Mouse (Mus musculus) heart, embryonic 14.5 days (tissue): ENCODE data around the gene Ankrd52. TPM values are rescaled to one million over a fixed set of nuclear protein-coding genes. Genes with fewer than 3 reads are reported as not detected.

ENCODE experiments used
- ATAC-seq: fragments of 200-750 bp; cut with Nextera tagmentation; 2 replicates; pipeline ENCODE4 v1.8.0; 2017; ENCODE audit warnings: low read depth, moderate TSS enrichment; ENCODE audit not compliant: insufficient number of reproducible peaks, insufficient read depth, low FRiP score
- H3K27ac ChIP-seq, 2 experiments: fragments of 200-500 bp in 1 of 2; fragments of 300-500 bp in 1 of 2; sonication (generic) in 1 of 2; replicated peaks in 1 of 2; 2 replicates each; pipeline ENCODE4 v1.5.1; 2012 to 2014; ENCODE audit warnings: low read depth in 2 of 2, low read length in 2 of 2, control low read depth in 1 of 2, mild to moderate bottlenecking in 1 of 2, mixed read lengths in 1 of 2; ENCODE audit not compliant: control insufficient read depth in 1 of 2, insufficient read depth in 1 of 2
- H3K27me3 ChIP-seq: fragments of 300-500 bp; sonication (generic); 2 replicates; pipeline ENCODE4 v1.6.1; 2014; ENCODE audit warnings: mild to moderate bottlenecking, low read length, control low read depth; ENCODE audit not compliant: control insufficient read depth, insufficient read depth
- H3K36me3 ChIP-seq: fragments of 300-500 bp; sonication (generic); 2 replicates; pipeline ENCODE4 v1.6.1; 2014; ENCODE audit warnings: mild to moderate bottlenecking, control low read depth, low read length, mixed read lengths; ENCODE audit not compliant: control insufficient read depth, insufficient read depth
- H3K4me1 ChIP-seq, 2 experiments: fragments of 200-500 bp in 1 of 2; fragments of 300-500 bp in 1 of 2; sonication (generic) in 1 of 2; 2 replicates each; pipeline ENCODE4 v1.6.1; 2012 to 2014; ENCODE audit warnings: low read length in 2 of 2, control low read depth in 1 of 2, mixed read lengths in 1 of 2; ENCODE audit not compliant: control insufficient read depth in 2 of 2, insufficient read depth in 2 of 2
- H3K4me2 ChIP-seq: fragments of 300-500 bp; sonication (generic); 2 replicates; pipeline ENCODE4 v1.6.1; 2014; ENCODE audit warnings: mild to moderate bottlenecking, low read length
- H3K4me3 ChIP-seq, 2 experiments: fragments of 200-500 bp in 1 of 2; fragments of 300-500 bp in 1 of 2; sonication (generic) in 1 of 2; 2 replicates each; pipeline ENCODE4 v1.5.1; 2012 to 2014; ENCODE audit warnings: low read length in 2 of 2, mild to moderate bottlenecking in 2 of 2, control low read depth in 1 of 2, low read depth in 1 of 2, moderate library complexity in 1 of 2; ENCODE audit not compliant: control insufficient read depth in 1 of 2, insufficient read depth in 1 of 2
- H3K9ac ChIP-seq: fragments of 300-500 bp; sonication (generic); 2 replicates; pipeline ENCODE4 v1.6.1; 2014; ENCODE audit warnings: mild to moderate bottlenecking, low read length
- H3K9me3 ChIP-seq: fragments of 300-500 bp; sonication (generic); 2 replicates; pipeline ENCODE4 v1.6.1; 2016; ENCODE audit warnings: low read length, control low read depth; ENCODE audit not compliant: control insufficient read depth
- WGBS: fragments of 180-500 bp; shearing (Covaris S2); extraction: QIAGEN DNeasy Blood & Tissue Kit; methylation state at CpG from one replicate; pipeline ENCODE4 v1.1.7; 2014; 5-methylcytosine and 5-hydroxymethylcytosine counted together
- polyA plus RNA-seq: library from polyadenylated mRNA; unstranded; fragments of >200 nt; fragmentation: Nextera tagmentation; extraction: Ambion mirVana; gene quantifications from 2 replicates; pipeline ENCODE4 v1.2.1, GENCODE M21; 2014

Gene Ankrd52
- polyA plus RNA-seq, 1 experiment from 2014 or later: 9.9 TPM

DNA sequence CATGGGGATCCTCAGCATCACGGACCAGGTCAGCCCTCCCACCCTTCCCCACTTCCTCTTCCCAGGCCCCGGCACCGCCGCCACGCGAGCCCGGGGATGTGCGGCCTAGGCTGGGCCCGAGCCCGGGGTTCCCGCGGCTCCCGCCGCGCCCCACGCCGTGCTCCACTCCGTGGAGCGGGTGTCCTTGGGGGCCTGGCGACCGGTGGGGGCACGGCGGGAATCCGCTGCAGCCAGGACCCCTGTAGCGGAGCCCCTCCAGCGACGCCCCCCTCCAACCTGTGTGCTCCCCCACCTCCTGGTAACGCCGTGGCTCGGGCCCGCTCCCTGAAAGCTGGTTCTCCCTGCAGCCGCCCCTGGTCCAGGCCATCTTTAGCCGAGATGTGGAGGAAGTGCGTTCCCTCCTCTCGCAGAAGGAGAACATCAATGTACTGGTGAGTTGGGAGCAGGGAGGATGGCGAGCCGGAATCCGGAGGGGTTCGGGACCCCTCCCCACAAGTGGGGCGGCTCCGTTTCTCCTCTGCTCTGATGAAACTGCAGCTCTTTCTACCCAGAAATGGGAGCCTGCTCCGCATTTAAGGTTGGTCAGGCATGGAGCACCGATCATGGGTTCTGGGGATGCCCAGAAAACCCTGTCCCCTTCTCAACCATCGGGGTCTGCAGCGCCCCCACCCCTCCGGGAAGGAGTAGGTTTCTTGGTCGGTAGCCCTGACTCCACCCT lies 466 bp downstream of the Ankrd52 start:
- ATAC-seq: peak; percentile 46
- Histone ChIP-seq H3K36me3 (peaks cover 40% of the 10 kb centered on the region), H3K9ac (peak overlapping the region; percentile 95), H3K27ac (peak overlapping the region; percentile 40 to 93; a peak in 3 of 4 replicates), H3K4me2 (peak overlapping the region; percentile 90), H3K9me3 (no peaks in the 10 kb centered on the region), H3K4me1 (peaks cover 10 to 20% of the 10 kb centered on the region in 2 experiments), H3K4me3 (peak overlapping the region; percentile 58 to 84), H3K27me3 (no peaks in the 10 kb centered on the region)
- under 1% methylated on average over 36 of the region's 47 CpGs for WGBS

GRCm38 (mm10) chr10:128377940-128378448 lies 1.1 kb downstream of the Ankrd52 start:
- peak overlapping the region in 1 of 2 experiments; percentile 93; a peak in 2 of 4 replicates for H3K27ac ChIP-seq
- no peak for ATAC-seq
- no peaks in the 10 kb centered on the region for H3K9me3 ChIP-seq
- peak overlapping the region; percentile 90 for H3K4me2 ChIP-seq
- peaks cover 46% of the 10 kb centered on the region for H3K36me3 ChIP-seq
- peaks cover 9 to 19% of the 10 kb centered on the region in 2 experiments for H3K4me1 ChIP-seq
- 63% methylated on average over 14 of the region's 14 CpGs for WGBS
- H3K9ac ChIP-seq: peak overlapping the region; percentile 95
- H3K4me3 ChIP-seq: peak overlapping the region; percentile 58 to 84
- H3K27me3 ChIP-seq: no peaks in the 10 kb centered on the region

DNA sequence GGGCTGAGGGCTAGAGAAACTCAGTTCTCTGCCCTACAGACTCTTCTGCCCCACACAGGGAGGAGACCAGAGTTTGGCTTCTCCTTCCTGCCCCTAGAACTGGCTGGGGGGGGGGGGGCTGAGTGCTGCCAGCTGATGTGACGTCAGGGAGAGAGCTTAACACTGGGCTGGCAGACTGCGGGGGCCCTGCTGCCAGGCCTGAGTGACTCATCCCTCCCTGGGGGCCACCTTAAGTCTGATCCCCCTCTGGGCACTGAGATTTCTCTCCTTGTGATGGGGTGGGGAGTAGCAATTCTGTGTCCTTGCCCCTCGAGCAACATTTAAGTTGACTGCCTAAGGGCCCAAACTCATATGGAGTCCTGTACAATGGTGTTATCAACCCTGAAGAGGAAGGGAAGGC lies 1.5 kb downstream of the Ankrd52 start:
- Histone ChIP-seq H3K9me3 (no peaks in the 10 kb centered on the region), H3K27me3 (no peaks in the 10 kb centered on the region), H3K4me2 (peak overlapping the region; percentile 90), H3K4me1 (peaks cover 8 to 14% of the 10 kb centered on the region in 2 experiments; a peak in 3 of 4 replicates), H3K27ac (no peak overlapping the region), H3K36me3 (peaks cover 50% of the 10 kb centered on the region), H3K4me3 (no peak overlapping the region), H3K9ac (peak overlapping the region; percentile 95; the same call in 1 of the 2 replicates)
- 69% methylated on average over 3 of the region's 3 CpGs for WGBS
- ATAC-seq: no peak

DNA sequence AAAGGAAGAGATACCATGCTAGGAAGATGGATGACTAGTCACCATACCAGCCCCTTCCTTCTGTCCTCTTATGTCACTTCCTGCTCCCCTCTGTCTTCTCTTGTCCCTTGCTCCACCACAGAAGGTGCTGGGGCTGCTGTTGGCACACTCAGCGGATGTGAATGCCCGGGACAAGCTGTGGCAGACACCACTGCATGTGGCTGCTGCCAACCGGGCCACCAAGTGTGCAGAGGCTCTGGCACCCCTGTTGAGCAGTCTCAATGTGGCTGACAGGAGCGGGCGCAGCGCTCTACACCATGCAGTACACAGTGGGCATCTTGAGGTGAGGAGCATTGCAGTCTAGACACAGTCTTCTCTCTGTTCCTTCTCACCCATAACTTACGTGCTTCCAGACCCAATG lies 2.3 kb downstream of the Ankrd52 start:
- Histone ChIP-seq H3K27me3 (no peaks in the 10 kb centered on the region), H3K9me3 (no peaks in the 10 kb centered on the region), H3K27ac (no peak overlapping the region), H3K4me2 (no peak overlapping the region), H3K4me1 (peaks cover 8 to 14% of the 10 kb centered on the region in 2 experiments; a peak in 3 of 4 replicates), H3K4me3 (no peak overlapping the region), H3K36me3 (peaks cover 58% of the 10 kb centered on the region), H3K9ac (no peak overlapping the region)
- no peak for ATAC-seq
- WGBS: 96% methylated on average over 7 of the region's 7 CpGs

DNA sequence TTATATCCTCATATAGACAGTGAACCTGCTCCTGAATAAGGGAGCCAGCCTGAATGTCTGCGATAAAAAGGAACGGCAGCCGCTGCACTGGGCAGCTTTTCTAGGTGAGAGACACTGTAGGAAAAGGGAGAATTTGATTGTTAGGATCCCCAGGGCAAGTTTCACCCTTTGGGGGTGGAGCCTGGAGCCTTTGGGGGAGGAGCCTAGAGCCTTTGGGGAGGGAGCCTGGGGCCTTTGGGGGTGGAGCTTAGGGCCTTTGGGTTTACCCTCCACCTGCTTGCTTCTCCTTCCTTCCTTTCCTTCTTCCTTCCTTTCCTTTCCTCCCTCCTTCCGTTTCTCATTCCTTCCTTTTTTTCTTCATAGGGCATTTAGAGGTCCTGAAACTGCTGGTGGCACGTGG lies 3.6 kb downstream of the Ankrd52 start:
- no peak overlapping the region for H3K4me2 ChIP-seq
- H3K27me3 ChIP-seq: no peaks in the 10 kb centered on the region
- no peak for ATAC-seq
- no peak overlapping the region for H3K4me3 ChIP-seq
- H3K27ac ChIP-seq: no peak overlapping the region
- WGBS: 82% methylated on average over 5 of the region's 5 CpGs
- H3K36me3 ChIP-seq: peaks cover 71% of the 10 kb centered on the region
- no peak overlapping the region for H3K9ac ChIP-seq
- peaks cover 8 to 14% of the 10 kb centered on the region in 2 experiments; a peak in 3 of 4 replicates for H3K4me1 ChIP-seq
- H3K9me3 ChIP-seq: no peaks in the 10 kb centered on the region

DNA sequence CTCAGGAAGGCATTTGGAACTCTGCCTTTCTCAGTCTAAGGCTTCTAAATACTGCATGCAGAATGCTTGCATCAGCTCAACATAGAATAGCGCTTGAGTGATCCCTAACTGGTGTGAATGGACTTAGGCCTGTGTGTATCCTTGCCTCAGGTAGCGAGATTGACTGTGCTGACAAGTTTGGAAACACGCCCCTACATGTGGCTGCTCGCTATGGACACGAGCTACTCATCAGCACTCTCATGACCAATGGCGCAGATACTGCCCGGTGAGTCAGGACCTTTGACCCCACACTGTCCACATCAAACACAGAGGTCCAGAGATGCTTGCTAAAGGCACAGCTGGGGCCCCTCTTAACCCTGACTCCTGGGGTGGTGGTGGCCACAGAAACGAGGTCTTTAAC lies 5.6 kb downstream of the Ankrd52 start:
- Histone ChIP-seq H3K27ac (no peak overlapping the region), H3K4me1 (peaks cover 6 to 10% of the 10 kb centered on the region in 2 experiments; a peak in 3 of 4 replicates), H3K4me2 (no peak overlapping the region), H3K36me3 (peaks cover 91% of the 10 kb centered on the region), H3K9me3 (no peaks in the 10 kb centered on the region), H3K9ac (no peak overlapping the region), H3K27me3 (no peaks in the 10 kb centered on the region), H3K4me3 (no peak overlapping the region)
- WGBS: 91% methylated on average over 8 of the region's 8 CpGs
- no peak for ATAC-seq

DNA sequence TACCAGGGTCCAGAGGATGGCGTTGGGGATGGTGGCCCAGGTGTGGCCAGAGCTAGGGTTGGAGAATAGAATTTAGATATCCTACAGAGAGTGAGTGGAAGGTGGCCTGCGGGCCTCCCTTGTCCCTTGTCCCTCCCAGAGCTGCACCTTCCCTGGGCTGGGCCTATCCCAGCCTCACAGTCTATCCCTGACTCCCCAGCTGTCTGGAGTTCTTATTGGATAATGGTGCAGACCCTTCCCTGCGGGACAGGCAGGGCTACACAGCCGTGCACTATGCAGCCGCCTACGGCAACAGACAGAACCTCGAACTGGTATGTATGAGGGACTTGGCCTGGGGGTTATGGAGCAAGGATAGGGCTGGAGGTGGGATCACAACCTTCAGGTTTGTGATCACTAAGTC lies 9.0 kb downstream of the Ankrd52 start:
- Histone ChIP-seq H3K4me1 (peaks cover 0 to 3% of the 10 kb centered on the region in 2 experiments; a peak in 2 of 4 replicates), H3K9ac (no peak overlapping the region), H3K27ac (no peak overlapping the region), H3K4me2 (no peak overlapping the region), H3K36me3 (peaks cover 99% of the 10 kb centered on the region), H3K27me3 (no peaks in the 10 kb centered on the region), H3K9me3 (no peaks in the 10 kb centered on the region), H3K4me3 (no peak overlapping the region)
- whole genome bisulfite sequencing: 91% methylated on average over 7 of the region's 7 CpGs
- ATAC-seq: no peak
